Mouse (Mus musculus): Measurements from ENCODE around the gene Cenpb.

Gene Cenpb

GRCm38 (mm10) chr2:131128636-131129157, 51.2 kb downstream of the Cenpb start:
- H3K4me3 ChIP-seq (replicated peaks; ENCODE audit: low read length): no peak overlapping the region
- TF ChIP-seq CTCF (conservative IDR thresholded peaks at IDR 0.05; ENCODE audit: low read length) (no peak), NANOG (IDR thresholded peaks at IDR 0.05; ENCODE audit: borderline replicate concordance, low read length) (no peak), POU5F1 (IDR thresholded peaks at IDR 0.05; ENCODE audit: borderline replicate concordance, low read length) (no peak)
- no peaks in the 10 kb centered on the region for H3K36me3 ChIP-seq (ENCODE audit: insufficient read depth, low read length)
- peaks cover 26% of the 10 kb centered on the region for H3K4me1 ChIP-seq (replicated peaks; ENCODE audit: low read depth, low read length)
- no peaks in the 10 kb centered on the region for H3K9me3 ChIP-seq (ENCODE audit: low read length)
- H3K27me3 ChIP-seq (ENCODE audit: insufficient read depth, low read length): peaks cover 54% of the 10 kb centered on the region

- H3K27me3 ChIP-seq (ENCODE audit: insufficient read depth, low read length): peaks cover 58% of the 10 kb centered on the region
These were observed 51.7 kb downstream of the Cenpb start for GRCm38 (mm10) chr2:131128211-131128610.

DNA sequence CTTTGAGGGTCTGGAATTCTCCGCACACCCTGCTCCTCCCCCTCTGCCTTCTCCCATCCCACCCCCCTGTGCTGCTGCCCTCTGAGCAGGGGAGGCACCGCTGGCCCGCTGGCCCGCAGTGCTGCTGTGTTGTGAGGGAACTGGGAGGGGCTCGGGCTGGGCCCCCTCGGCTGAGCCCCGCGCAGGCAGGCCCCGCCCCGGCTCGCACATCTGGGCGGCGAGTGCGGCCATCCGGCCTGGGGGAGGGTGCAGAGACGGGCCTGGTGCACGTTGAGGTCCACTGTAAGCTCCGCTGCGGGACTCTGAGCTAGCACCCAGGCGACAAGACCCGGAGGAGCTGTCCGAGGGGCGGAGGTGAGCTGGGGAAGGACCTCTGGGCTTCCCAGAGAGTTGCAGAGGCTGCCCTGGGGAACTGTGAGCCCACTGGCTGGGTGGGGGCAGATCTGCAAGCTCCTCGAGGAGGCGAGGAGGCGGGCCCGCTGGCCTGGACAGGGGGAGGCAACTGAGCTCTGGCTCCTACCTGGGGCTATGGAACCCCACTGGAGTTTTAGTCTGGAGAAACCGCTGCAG, 52.6 kb downstream of the Cenpb start, which contains the start of gene Hspa12b:
Gene Hspa12b, plus strand, starts transcription at position 120 of the 570 bp plus-strand sequence.
- H3K4me1 ChIP-seq (replicated peaks; ENCODE audit: low read depth, low read length): peaks cover 26% of the 10 kb centered on the region
- no peaks in the 10 kb centered on the region for H3K36me3 ChIP-seq (ENCODE audit: insufficient read depth, low read length)
- H3K4me3 ChIP-seq (replicated peaks; ENCODE audit: low read length): peak within 1 kb of the TSS; percentile 73
- H3K27me3 ChIP-seq (ENCODE audit: insufficient read depth, low read length): peaks cover 64% of the 10 kb centered on the region
- no peak for TF ChIP-seq NANOG (IDR thresholded peaks at IDR 0.05; ENCODE audit: borderline replicate concordance, low read length)
- no peak for TF ChIP-seq CTCF (conservative IDR thresholded peaks at IDR 0.05; ENCODE audit: low read length)
- no peak for TF ChIP-seq POU5F1 (IDR thresholded peaks at IDR 0.05; ENCODE audit: borderline replicate concordance, low read length)
- no peaks in the 10 kb centered on the region for H3K9me3 ChIP-seq (ENCODE audit: low read length)

More at GRCm38 (mm10) chr2:131128211-131128610, 51.7 kb downstream of the Cenpb start:
- no peaks in the 10 kb centered on the region for H3K9me3 ChIP-seq (ENCODE audit: low read length)
- TF ChIP-seq CTCF (conservative IDR thresholded peaks at IDR 0.05; ENCODE audit: low read length): no peak
- TF ChIP-seq POU5F1 (IDR thresholded peaks at IDR 0.05; ENCODE audit: borderline replicate concordance, low read length): no peak
- no peaks in the 10 kb centered on the region for H3K36me3 ChIP-seq (ENCODE audit: insufficient read depth, low read length)
- H3K4me3 ChIP-seq (replicated peaks; ENCODE audit: low read length): no peak overlapping the region
- peaks cover 26% of the 10 kb centered on the region for H3K4me1 ChIP-seq (replicated peaks; ENCODE audit: low read depth, low read length)

GRCm38 (mm10) chr2:131125964-131126815, 53.7 kb downstream of the Cenpb start:
- H3K36me3 ChIP-seq (ENCODE audit: insufficient read depth, low read length): no peaks in the 10 kb centered on the region
- peaks cover 26% of the 10 kb centered on the region for H3K4me1 ChIP-seq (replicated peaks; ENCODE audit: low read depth, low read length)
- H3K4me3 ChIP-seq (replicated peaks; ENCODE audit: low read length): peak overlapping the region; percentile 73; the same call in 1 of the 2 replicates
- no peak for TF ChIP-seq CTCF (conservative IDR thresholded peaks at IDR 0.05; ENCODE audit: low read length)
- TF ChIP-seq NANOG (IDR thresholded peaks at IDR 0.05; ENCODE audit: borderline replicate concordance, low read length): no peak
- no peaks in the 10 kb centered on the region for H3K9me3 ChIP-seq (ENCODE audit: low read length)
- peaks cover 64% of the 10 kb centered on the region for H3K27me3 ChIP-seq (ENCODE audit: insufficient read depth, low read length)

Data from E14TG2a.4 (cell line).